Comparison of ENCODE assay signal across 14 mouse cellular contexts in the genomic region with DNA sequence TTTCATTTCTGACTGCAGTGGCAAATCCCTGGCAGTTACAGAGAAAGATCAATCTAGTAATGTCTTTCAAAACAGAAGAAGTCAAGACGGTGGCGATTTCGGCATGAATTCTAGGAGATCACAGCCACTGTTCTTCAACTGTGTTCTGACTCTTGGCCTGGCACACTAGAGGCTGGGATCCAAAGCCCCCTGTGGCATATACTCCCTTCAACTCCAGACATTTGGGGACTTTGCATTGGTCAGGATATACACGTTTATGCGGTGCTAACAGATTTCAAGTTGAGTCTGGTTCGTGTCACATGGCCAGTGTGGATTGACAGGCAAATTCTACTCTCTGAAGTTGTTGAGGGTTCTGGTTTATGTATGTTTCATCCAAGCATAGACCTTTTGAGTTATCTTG.
"Had no signal": no experiment of that assay in that cellular context is flagged by ENCODE, and none has a peak within 500 bp of the region (broad histone marks: within the 10 kb centered on the region; RNA-seq: fewer than 3 reads in every experiment).

No protein-coding gene starts in this region.

- H3K4me3 ChIP-seq: neural tube, embryonic 12.5 days; neural tube, embryonic 13.5 days; neural tube, embryonic 15.5 days; stomach, embryonic 15.5 days had no signal

- H3K36me3 ChIP-seq: neural tube, embryonic 12.5 days; neural tube, embryonic 13.5 days; neural tube, embryonic 15.5 days; stomach, embryonic 15.5 days had no signal

- DNase-seq: retina, postnatal 1 day; right cerebral cortex, adult 18-20 months; right cerebral cortex, postnatal 14 days; right cerebral cortex, postnatal 4 days; spleen, adult 18-20 months; thymus, adult 18-20 months; thymus, adult 2 months; thymus, postnatal 14 days; thymus, postnatal 25 days had no signal

- H3K4me1 ChIP-seq: neural tube, embryonic 12.5 days; stomach, embryonic 15.5 days had no signal

- H3K9me3 ChIP-seq: neural tube, embryonic 12.5 days; neural tube, embryonic 13.5 days; neural tube, embryonic 15.5 days; stomach, embryonic 15.5 days had no signal

- H3K27me3 ChIP-seq: neural tube, embryonic 12.5 days; neural tube, embryonic 13.5 days; neural tube, embryonic 15.5 days; stomach, embryonic 15.5 days had no signal

- H3K27ac ChIP-seq: neural tube, embryonic 12.5 days; neural tube, embryonic 13.5 days; neural tube, embryonic 15.5 days; stomach, embryonic 15.5 days; stomach, postnatal 0 days had no signal
